Mouse (Mus musculus) frontal cortex, postnatal 36 days (tissue): ENCODE measurements around the gene Chd8.

Source experiments
- DNase-seq, 2 experiments: peaks; one replicate each; pipeline ENCODE4 v3.0.0; 2022; ENCODE audit warnings: low spot score in 2 of 2

Chd8 gene

GRCm38 (mm10) chr14:52199412-52199811, 58.2 kb downstream of the Chd8 start:
- DNase-seq: no peak

DNA sequence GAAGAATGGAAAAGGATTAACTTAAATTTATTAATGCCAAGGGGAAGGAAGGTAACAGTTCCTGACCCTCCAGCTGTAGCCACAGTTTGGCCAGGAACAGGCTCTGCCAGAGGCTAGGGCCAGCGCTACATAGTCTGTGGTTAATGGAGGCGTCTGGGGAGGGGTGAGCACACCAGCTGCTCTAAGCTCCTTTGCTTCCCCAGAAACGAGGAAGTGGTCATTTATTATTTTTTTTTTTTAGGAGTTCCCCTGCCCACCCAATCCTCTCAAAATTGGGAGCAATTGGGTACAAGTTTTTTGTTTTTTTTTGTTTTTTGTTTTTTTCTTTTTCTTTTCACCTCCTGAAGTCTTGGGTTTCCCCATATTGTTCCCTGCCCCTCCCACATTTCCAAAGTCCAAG, 59.4 kb downstream of the Chd8 start:
- DNase-seq: no peak

GRCm38 (mm10) chr14:52197156-52197878, 60.3 kb downstream of the Chd8 start, which contains the start of gene Supt16:
Gene Supt16, minus strand, starts transcription at chr14:52197416.
- DNase-seq: peak; percentile 77 to 83

- DNase-seq: no peak
Measured at GRCm38 (mm10) chr14:52196230-52197155, 61.1 kb downstream of the Chd8 start.

GRCm38 (mm10) chr14:52195691-52196090, 61.9 kb downstream of the Chd8 start:
- DNase-seq: peak in 1 of 2 experiments; percentile 21

DNA sequence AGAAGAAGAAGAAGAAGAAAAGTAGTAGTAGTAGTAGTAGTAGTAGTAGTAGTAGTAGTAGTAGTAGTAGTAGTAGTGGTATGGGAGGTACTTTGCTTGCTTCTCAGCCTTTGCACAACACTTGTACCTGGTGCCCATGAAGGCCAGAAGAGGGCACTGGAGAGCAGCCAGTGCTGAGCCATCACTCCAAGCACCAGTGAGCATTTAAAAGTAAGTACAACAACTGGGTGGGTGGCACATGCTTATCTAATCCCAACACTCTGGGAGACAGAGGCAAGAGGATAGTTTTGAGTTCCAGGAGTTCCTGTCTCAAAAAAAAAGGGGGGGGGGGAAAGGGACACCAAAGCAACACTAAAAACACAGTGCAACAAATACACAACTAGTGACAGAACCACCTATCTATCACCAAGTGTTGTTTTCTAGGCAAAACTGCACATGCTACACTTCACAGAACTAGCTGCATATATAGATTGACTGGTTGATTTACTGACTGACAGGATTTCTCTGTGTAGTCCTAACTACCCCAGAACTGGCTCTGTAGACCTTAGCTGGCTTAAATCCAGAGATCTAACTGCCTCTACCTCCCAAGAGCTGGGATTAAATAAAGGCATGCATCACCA, 66.7 kb downstream of the Chd8 start:
- DNase-seq: no peak

- no peak for DNase-seq
Measured at GRCm38 (mm10) chr14:52189519-52189918, 68.1 kb downstream of the Chd8 start.

DNA sequence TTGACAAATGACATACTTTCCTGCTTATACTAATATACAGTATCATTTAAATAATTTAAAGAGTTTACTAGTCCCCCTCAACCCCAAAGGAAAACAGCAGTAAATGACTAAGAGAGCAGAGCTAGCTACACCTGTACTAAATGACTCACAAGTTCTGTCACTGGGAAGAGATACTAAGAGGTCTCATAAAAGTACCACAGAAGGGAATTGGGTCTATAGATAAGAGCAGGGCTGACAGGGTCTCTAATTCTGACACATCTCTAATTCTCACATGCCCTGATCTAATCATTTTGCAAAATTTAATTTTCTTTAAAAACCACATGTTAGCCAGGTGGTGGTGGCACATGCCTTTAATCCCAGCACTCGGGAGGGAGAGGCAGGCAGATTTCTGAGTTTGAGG, 68.8 kb downstream of the Chd8 start:
- no peak for DNase-seq

- no peak for DNase-seq
Measured at GRCm38 (mm10) chr14:52166571-52166970, 91.0 kb downstream of the Chd8 start.

- no peak for DNase-seq
Measured at GRCm38 (mm10) chr14:52160911-52161310, 96.7 kb downstream of the Chd8 start.

- no peak for DNase-seq
Measured at GRCm38 (mm10) chr14:52155008-52155407, 102.6 kb downstream of the Chd8 start.

- DNase-seq: no peak
Measured at GRCm38 (mm10) chr14:52152613-52153012, 105.0 kb downstream of the Chd8 start.

DNA sequence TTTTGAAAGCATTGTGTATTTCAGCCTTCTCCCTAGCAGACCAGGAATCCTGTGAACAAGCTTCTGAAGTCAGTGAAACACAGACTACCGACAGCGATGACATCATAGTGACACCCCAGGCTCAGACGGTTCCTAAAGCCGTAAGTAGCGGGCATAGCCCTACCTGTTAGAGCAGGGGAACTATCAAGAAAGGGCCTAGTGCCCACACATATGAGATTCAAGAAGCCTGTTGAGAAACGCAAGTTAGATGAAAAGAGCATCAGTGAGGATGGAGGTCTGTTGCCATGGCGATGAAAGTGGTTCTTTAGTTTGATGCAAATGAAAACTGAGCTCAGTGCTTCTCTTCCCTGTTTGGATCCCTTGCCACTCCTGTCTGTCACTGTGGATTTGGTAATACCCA, 105.4 kb downstream of the Chd8 start:
- peak; percentile 45 to 51 for DNase-seq

DNA sequence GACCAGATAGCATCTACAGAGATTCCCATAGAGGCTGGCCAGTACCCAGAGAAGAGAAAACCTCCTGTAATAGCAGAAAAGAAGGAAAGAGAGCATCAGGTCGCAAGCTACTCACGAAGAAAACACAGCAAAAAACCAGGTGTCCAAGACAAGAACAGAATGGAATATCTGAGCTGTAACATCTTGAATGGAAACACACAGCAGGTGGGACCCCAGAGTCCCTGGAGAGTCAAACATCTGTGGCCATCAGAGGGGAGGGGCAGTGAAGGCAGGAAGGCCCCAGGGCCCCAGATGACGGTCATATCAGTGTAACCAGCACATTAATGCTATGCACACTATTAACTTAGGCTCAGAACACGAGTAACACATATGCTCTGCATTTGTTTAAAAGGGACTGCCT, 107.7 kb downstream of the Chd8 start:
- no peak for DNase-seq
